Mouse (Mus musculus) testis, adult 2 months (tissue): ENCODE results near the gene Foxp1.

ENCODE experiments used
- CTCF ChIP-seq: fragments of 200-500 bp; IDR thresholded peaks from 2 replicates; pipeline ENCODE4 v1.5.1; 2012; ENCODE audit warnings: low read depth, mild to moderate bottlenecking, inconsistent platforms, low read length, moderate library complexity; ENCODE audit not compliant: control insufficient read depth, insufficient read depth, insufficient replicate concordance
- POLR2A ChIP-seq: fragments of 200-500 bp; IDR thresholded peaks from 2 replicates; pipeline ENCODE4 v1.6.1; 2012; ENCODE audit warnings: low read depth, mild to moderate bottlenecking, inconsistent platforms, low read length, moderate library complexity; ENCODE audit not compliant: control insufficient read depth

DNA sequence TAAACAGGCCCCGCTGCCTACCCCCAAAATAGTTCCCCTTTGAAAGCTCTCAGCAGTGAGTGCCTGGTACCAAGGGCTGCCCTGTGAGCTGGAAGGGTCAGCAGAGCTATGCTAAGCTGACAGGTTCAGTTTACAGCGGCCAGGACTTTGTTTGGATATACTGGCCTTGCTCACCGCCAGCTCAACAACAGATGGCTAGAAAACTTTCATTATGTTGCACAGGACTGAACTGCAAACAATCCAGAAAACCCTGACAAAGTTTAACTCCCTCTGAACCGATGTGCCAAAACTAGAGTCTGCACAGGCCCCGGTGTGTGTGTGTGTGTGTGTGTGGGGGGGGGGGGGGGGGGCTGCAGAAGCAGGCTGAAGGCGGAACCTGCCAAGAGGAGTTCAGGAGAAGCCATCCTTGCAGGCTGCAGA is 421.0 kb downstream of the Foxp1 start:
- TF ChIP-seq CTCF (no peak), POLR2A (no peak)
